Mouse (Mus musculus) MEL (cell line): ENCODE data around the gene Mobp. TPM values are rescaled to one million over a fixed set of nuclear protein-coding genes. Genes with fewer than 3 reads are reported as not detected.

Source experiments
- DNase-seq: peaks from one replicate; pipeline ENCODE4 v3.0.0; 2011; ENCODE audit warnings: low read depth, low spot score
- H3K27ac ChIP-seq: 2 replicates; pipeline ENCODE4 v1.5.1; 2012; ENCODE audit warnings: low read depth, mild to moderate bottlenecking, control low read depth, low read length, moderate library complexity; ENCODE audit not compliant: control insufficient read depth
- H3K27me3 ChIP-seq, 2 experiments: fragments of 150-350 bp in 1 of 2; sonication (generic) in 1 of 2; 2 replicates each; pipeline ENCODE4 v1.6.1; 2012; ENCODE audit warnings: low read length in 2 of 2, mild to moderate bottlenecking in 2 of 2, improper control_type of control experiment in 1 of 2, moderate library complexity in 1 of 2; ENCODE audit not compliant: insufficient read depth in 2 of 2, control insufficient read depth in 1 of 2
- H3K36me3 ChIP-seq, 2 experiments: 2 replicates each; pipeline ENCODE4 v1.6.1; 2012 to 2014; ENCODE audit warnings: low read length in 2 of 2, improper control_type of control experiment in 1 of 2, inconsistent platforms in 1 of 2, mild to moderate bottlenecking in 1 of 2; ENCODE audit not compliant: insufficient read depth in 2 of 2, control insufficient read depth in 1 of 2
- H3K4me1 ChIP-seq, 2 experiments: fragments of 150-350 bp in 1 of 2; sonication (generic) in 1 of 2; 2 replicates each; pipeline ENCODE4 v1.6.1; 2012; ENCODE audit warnings: low read length in 2 of 2, improper control_type of control experiment in 1 of 2, mild to moderate bottlenecking in 1 of 2; ENCODE audit not compliant: insufficient read depth in 2 of 2, control insufficient read depth in 1 of 2
- H3K4me3 ChIP-seq, 2 experiments: fragments of 150-350 bp in 1 of 2; sonication (generic) in 1 of 2; 2 replicates each; pipeline ENCODE4 v1.5.1; 2012; ENCODE audit warnings: low read depth in 2 of 2, low read length in 2 of 2, mild to moderate bottlenecking in 2 of 2, moderate library complexity in 2 of 2, control low read depth in 1 of 2, improper control_type of control experiment in 1 of 2; ENCODE audit not compliant: control insufficient read depth in 1 of 2, insufficient read depth in 1 of 2
- H3K79me2 ChIP-seq: 2 replicates; pipeline ENCODE4 v1.6.1; 2012; ENCODE audit warnings: mild to moderate bottlenecking, low read length, moderate library complexity; ENCODE audit not compliant: control insufficient read depth, poor library complexity, insufficient read depth
- H3K9ac ChIP-seq: 2 replicates; pipeline ENCODE4 v1.6.1; 2012; ENCODE audit warnings: low read depth, mild to moderate bottlenecking, control low read depth, low read length, moderate library complexity; ENCODE audit not compliant: control insufficient read depth, poor library complexity, severe bottlenecking
- H3K9me3 ChIP-seq: fragments of 150-350 bp; sonication (generic); replicated peaks from 2 replicates; pipeline ENCODE4 v1.6.1; 2012; ENCODE audit warnings: mild to moderate bottlenecking, low read length, improper control_type of control experiment, moderate library complexity; ENCODE audit not compliant: insufficient read depth
- BHLHE40 ChIP-seq: IDR thresholded peaks from 2 replicates; pipeline ENCODE4 v1.6.1; 2012; ENCODE audit warnings: low read depth, mild to moderate bottlenecking, inconsistent platforms, low read length, improper control_type of control experiment, borderline replicate concordance
- CHD1 ChIP-seq: IDR thresholded peaks from 2 replicates; pipeline ENCODE4 v1.6.1; 2012; ENCODE audit warnings: low read depth, mild to moderate bottlenecking, inconsistent platforms, low read length, improper control_type of control experiment
- CHD2 ChIP-seq: IDR thresholded peaks from 2 replicates; pipeline ENCODE4 v1.6.1; 2011; ENCODE audit warnings: low read length, improper control_type of control experiment
- CTCF ChIP-seq, 3 experiments: IDR thresholded peaks in 2 of 3; conservative IDR thresholded peaks in 1 of 3; 2 replicates each; pipeline ENCODE4 v1.5.1; 2011 to 2012; ENCODE audit warnings: low read length in 3 of 3, low read depth in 2 of 3, mild to moderate bottlenecking in 2 of 3, improper control_type of control experiment in 1 of 3, inconsistent platforms in 1 of 3, mixed read lengths in 1 of 3, moderate library complexity in 1 of 3; ENCODE audit not compliant: control insufficient read depth in 1 of 3, insufficient read depth in 1 of 3, poor library complexity in 1 of 3, severe bottlenecking in 1 of 3
- E2F4 ChIP-seq: IDR thresholded peaks from 2 replicates; pipeline ENCODE4 v1.6.1; 2011; ENCODE audit warnings: low read depth, low read length, improper control_type of control experiment, borderline replicate concordance
- ELF1 ChIP-seq: IDR thresholded peaks from 2 replicates; pipeline ENCODE4 v1.6.1; 2014; ENCODE audit warnings: low read depth, mild to moderate bottlenecking, inconsistent platforms, low read length, improper control_type of control experiment, moderate library complexity
- EP300 ChIP-seq, 2 experiments: IDR thresholded peaks; 2 replicates each; pipeline ENCODE4 v1.6.1; 2011; ENCODE audit warnings: improper control_type of control experiment in 2 of 2, low read length in 2 of 2, low read depth in 1 of 2, mild to moderate bottlenecking in 1 of 2
- ETS1 ChIP-seq: IDR thresholded peaks from 2 replicates; pipeline ENCODE4 v1.6.1; 2012; ENCODE audit warnings: low read depth, mild to moderate bottlenecking, inconsistent platforms, low read length, improper control_type of control experiment, moderate library complexity
- GABPA ChIP-seq: IDR thresholded peaks from 2 replicates; pipeline ENCODE4 v1.6.1; 2012; ENCODE audit warnings: low read depth, mild to moderate bottlenecking, inconsistent platforms, low read length, improper control_type of control experiment, moderate library complexity
- GATA1 ChIP-seq: IDR thresholded peaks from 2 replicates; pipeline ENCODE4 v1.6.1; 2011; ENCODE audit warnings: low read depth, low read length, improper control_type of control experiment
- HCFC1 ChIP-seq: IDR thresholded peaks from 2 replicates; pipeline ENCODE4 v1.6.1; 2012; ENCODE audit warnings: low read depth, mild to moderate bottlenecking, inconsistent platforms, low read length, improper control_type of control experiment, moderate library complexity
- MAX ChIP-seq: IDR thresholded peaks from 2 replicates; pipeline ENCODE4 v1.6.1; 2011; ENCODE audit warnings: low read length, improper control_type of control experiment
- MAZ ChIP-seq: IDR thresholded peaks from 2 replicates; pipeline ENCODE4 v1.6.1; 2012; ENCODE audit warnings: low read depth, mild to moderate bottlenecking, inconsistent platforms, low read length, improper control_type of control experiment
- MEF2A ChIP-seq: IDR thresholded peaks from 2 replicates; pipeline ENCODE4 v1.6.1; 2014; ENCODE audit warnings: low read depth, mild to moderate bottlenecking, inconsistent platforms, low read length, improper control_type of control experiment; ENCODE audit not compliant: poor library complexity, insufficient replicate concordance, severe bottlenecking; ENCODE audit errors: extremely low read depth
- MXI1 ChIP-seq: IDR thresholded peaks from 2 replicates; pipeline ENCODE4 v1.6.1; 2011; ENCODE audit warnings: mild to moderate bottlenecking, low read depth, low read length, improper control_type of control experiment
- MYB ChIP-seq: IDR thresholded peaks from 2 replicates; pipeline ENCODE4 v1.6.1; 2011; ENCODE audit warnings: mild to moderate bottlenecking, low read depth, low read length, improper control_type of control experiment
- NELFE ChIP-seq: IDR thresholded peaks from 2 replicates; pipeline ENCODE4 v1.6.1; 2011; ENCODE audit warnings: low read depth, low read length, improper control_type of control experiment
- POLR2AphosphoS2 ChIP-seq: IDR thresholded peaks from 2 replicates; pipeline ENCODE4 v1.6.1; 2011; ENCODE audit warnings: low read length, improper control_type of control experiment
- RAD21 ChIP-seq: IDR thresholded peaks from 2 replicates; pipeline ENCODE4 v1.6.1; 2011; ENCODE audit warnings: mild to moderate bottlenecking, low read depth, low read length, improper control_type of control experiment
- SIN3A ChIP-seq: IDR thresholded peaks from 2 replicates; pipeline ENCODE4 v1.6.1; 2012; ENCODE audit warnings: low read length, improper control_type of control experiment, inconsistent platforms
- SMC3 ChIP-seq: IDR thresholded peaks from 2 replicates; pipeline ENCODE4 v1.6.1; 2011; ENCODE audit warnings: low read depth, low read length, improper control_type of control experiment
- TBP ChIP-seq: IDR thresholded peaks from 2 replicates; pipeline ENCODE4 v1.8.0; 2011; ENCODE audit warnings: low read depth, low read length, improper control_type of control experiment
- TCF12 ChIP-seq: IDR thresholded peaks from 2 replicates; pipeline ENCODE4 v1.6.1; 2014; ENCODE audit warnings: low read depth, mild to moderate bottlenecking, inconsistent platforms, low read length, improper control_type of control experiment, moderate library complexity
- UBTF ChIP-seq: IDR thresholded peaks from 2 replicates; pipeline ENCODE4 v1.6.1; 2012; ENCODE audit warnings: low read depth, mild to moderate bottlenecking, inconsistent platforms, low read length, improper control_type of control experiment, moderate library complexity, borderline replicate concordance; ENCODE audit not compliant: insufficient read depth
- ZC3H11A ChIP-seq: IDR thresholded peaks from 2 replicates; pipeline ENCODE4 v1.6.1; 2012; ENCODE audit warnings: low read depth, mild to moderate bottlenecking, inconsistent platforms, low read length, improper control_type of control experiment
- polyA plus RNA-seq, 2 experiments: library from polyadenylated mRNA; stranded (reverse) in 1 of 2; unstranded in 1 of 2; fragments of >175 nt in 1 of 2; fragments of >200 nt in 1 of 2; gene quantifications; 2 replicates each; pipeline versions ENCODE4 v1.2.1 to v1.2.4; 2012; ENCODE audit warnings: low replicate concordance in 2 of 2, low read depth in 1 of 2; ENCODE audit not compliant: insufficient read length in 2 of 2, insufficient read depth in 1 of 2, missing spikeins in 1 of 2
- total RNA-seq: library from RNA; depleted of rRNA; stranded (reverse); fragments of 300-350 nt; gene quantifications from 2 replicates; pipeline ENCODE4 v1.2.3, GENCODE M21; 2012

Gene Mobp
- total and polyA plus RNA-seq, 3 experiments, result not detected

- Histone ChIP-seq H3K9me3 (no peaks in the 10 kb centered on the region), H3K79me2 (no peaks in the 10 kb centered on the region), H3K27ac (no peak overlapping the region), H3K4me3 (no peak overlapping the region), H3K9ac (no peak overlapping the region), H3K27me3 (no peaks in the 10 kb centered on the region), H3K4me1 (no peaks in the 10 kb centered on the region), H3K36me3 (no peaks in the 10 kb centered on the region)
- no peak for DNase-seq
- TF ChIP-seq MAZ (no peak), POLR2AphosphoS2 (no peak), MEF2A (no peak), TBP (no peak), CHD2 (no peak), MYB (no peak), ELF1 (no peak), BHLHE40 (no peak), TCF12 (no peak), ZC3H11A (no peak), SMC3 (no peak), MXI1 (no peak), MAX (no peak), RAD21 (no peak), GATA1 (no peak)
These were observed 52.2 kb downstream of the Mobp start for GRCm38 (mm10) chr9:120201743-120202142.

DNA sequence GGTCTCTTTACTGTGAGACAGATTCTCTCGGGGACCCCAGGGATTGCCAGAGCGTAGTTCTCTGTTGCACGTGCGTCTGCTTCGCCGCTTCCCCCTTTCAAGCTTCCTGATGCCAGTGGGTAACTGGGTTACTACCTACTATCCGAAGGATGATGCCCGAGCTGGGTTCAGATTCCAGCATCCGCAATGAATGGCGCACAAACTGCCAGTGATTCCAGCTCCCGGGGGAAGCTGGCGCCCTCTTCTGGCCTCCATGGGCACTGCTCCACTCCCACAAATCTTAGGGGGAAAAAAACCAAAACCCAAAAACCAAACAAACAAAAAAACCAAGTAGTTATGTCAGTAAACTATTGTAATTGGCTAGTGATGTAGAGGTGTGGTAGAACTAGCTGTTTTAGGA lies 53.2 kb downstream of the Mobp start:
- no peak overlapping the region for H3K9ac ChIP-seq
- H3K36me3 ChIP-seq, result no peaks in the 10 kb centered on the region
- DNase-seq, result no peak
- no peak overlapping the region for H3K27ac ChIP-seq
- no peaks in the 10 kb centered on the region for H3K27me3 ChIP-seq
- no peak for TF ChIP-seq E2F4
- no peak for TF ChIP-seq ELF1
- no peak for TF ChIP-seq EP300 (IDR thresholded peaks at IDR 0.05; ENCODE audit: low read depth in 1 of 2, low read length in 2 of 2)
- no peak for TF ChIP-seq NELFE
- TF ChIP-seq GABPA, result no peak
- no peak for TF ChIP-seq CHD1
- TF ChIP-seq UBTF, result no peak
- TF ChIP-seq SMC3, result 0 out of 2 replicates have a peak, but pooled peaks have one; percentile 10
- no peak for TF ChIP-seq ETS1
- no peak for TF ChIP-seq MAX
- peak; percentile 23 to 50 (median 38); a peak in 4 of 6 replicates for TF ChIP-seq CTCF (IDR thresholded peaks at IDR 0.05 in 2 of 3, conservative IDR thresholded peaks at IDR 0.05 in 1 of 3; ENCODE audit: control insufficient read depth in 1 of 3, insufficient read depth in 1 of 3, low read depth in 2 of 3, low read length in 3 of 3, poor library complexity in 1 of 3, severe bottlenecking in 1 of 3)
- TF ChIP-seq MAZ, result no peak
- TF ChIP-seq SIN3A, result no peak
- no peak for TF ChIP-seq HCFC1
- no peaks in the 10 kb centered on the region for H3K79me2 ChIP-seq
- H3K4me3 ChIP-seq, result no peak overlapping the region
- H3K4me1 ChIP-seq, result no peaks in the 10 kb centered on the region
- no peaks in the 10 kb centered on the region for H3K9me3 ChIP-seq
